Mouse (Mus musculus): ENCODE data around the gene Cacna1g.

The Cacna1g gene

DNA sequence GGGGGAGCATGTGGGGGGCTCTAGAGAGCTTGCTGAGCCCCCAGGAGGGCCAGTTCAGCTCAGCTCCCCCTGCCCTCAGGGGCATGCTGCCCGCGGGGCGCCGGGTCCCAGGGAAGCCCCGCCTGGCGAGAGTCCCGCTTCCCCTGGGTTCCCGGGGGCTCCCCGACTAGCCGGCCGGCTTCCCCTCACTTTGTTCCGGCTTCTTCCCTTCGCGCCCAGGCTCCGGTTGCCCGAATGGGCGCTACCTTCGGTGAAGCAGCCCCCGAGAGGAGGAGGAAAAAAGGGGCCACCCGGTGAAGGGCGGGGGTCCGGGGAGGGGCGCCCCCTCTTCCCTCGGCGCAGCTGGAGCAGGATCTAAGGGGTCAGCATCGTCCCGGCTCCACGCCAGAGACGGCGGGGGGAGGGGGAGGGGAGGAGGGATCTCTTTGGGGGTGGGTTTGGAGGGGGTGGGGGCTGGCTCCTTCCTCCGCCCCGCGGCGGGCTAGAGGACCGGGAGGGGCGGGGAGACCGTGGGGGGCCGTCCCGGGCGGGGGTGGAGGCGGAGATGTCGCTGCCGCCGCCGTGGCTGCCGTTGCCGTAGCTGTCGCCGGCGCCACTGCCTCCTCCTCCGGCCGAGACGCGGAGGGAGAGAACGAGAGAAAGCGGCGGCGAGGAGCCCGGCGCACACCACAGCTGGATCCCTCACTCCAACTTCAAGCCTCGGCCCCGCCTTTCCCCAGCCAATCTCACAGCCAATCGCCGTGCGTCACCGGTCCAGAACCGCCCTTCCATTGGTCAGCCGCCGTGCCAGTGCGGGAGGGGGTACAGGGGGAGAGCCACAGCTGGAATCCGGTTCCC, at the start of gene Cacna1g:
Gene Cacna1g (minus strand): TSS at position 492 of the 837 bp plus-strand sequence.
- DNase-seq (ENCODE audit: low spot score), result peak; percentile 48

DNA sequence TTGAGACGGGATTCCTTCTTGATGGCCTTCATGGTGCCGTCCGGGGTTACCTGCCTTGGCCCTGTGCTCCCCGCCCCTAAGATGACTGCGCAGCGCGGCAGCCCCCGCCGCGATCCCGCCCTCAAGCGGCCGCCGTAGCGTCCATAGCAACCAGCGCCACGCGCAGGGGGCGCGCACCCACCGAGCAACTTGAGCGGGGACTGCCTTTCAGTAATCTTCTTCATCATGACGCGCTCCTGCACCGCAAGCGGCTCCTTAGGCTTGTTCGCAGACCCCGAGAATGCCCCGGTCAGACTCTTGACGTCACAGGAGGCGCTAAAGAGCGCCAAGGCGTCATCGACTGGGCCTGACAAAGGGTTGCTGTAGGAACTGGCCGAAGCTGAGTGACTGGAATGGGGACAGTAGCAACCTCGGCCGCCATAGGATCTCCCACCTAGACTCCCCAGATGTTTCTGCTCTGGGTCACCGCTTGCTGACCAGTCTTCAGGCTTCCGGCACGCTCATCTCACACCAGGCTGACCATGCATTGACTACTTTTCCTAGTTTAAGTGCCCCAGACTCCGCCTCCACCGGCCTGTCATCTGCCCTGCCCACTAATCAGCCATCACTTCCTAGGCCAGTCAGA, 47.3 kb upstream of the Cacna1g start, which contains the start of gene Mycbpap:
Gene Mycbpap (minus strand): TSS at position 524 of the 625 bp plus-strand sequence.
- peak; percentile 19 for DNase-seq (ENCODE audit: low spot score)

DNA sequence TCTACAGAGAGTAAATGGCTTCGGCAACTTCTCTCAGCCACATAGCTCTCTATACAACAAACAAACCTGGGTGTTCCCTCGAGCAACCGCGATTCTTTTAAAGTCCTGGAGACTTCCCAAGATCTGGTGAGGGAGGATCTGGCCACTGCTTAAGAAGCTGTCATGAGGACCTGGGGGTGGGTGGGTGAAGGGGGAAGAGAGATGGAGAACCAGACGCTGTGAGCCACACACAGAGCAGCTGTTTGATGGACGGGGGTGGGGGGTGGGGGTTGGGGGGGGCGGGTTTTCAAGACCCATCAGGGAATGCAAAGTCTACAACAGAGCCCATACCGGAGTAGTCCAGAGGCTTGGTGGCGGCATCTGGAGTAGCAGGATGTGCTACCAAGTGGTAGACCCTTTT, 39.5 kb upstream of the Cacna1g start:
- DNase-seq (ENCODE audit: low spot score), result no peak

DNA sequence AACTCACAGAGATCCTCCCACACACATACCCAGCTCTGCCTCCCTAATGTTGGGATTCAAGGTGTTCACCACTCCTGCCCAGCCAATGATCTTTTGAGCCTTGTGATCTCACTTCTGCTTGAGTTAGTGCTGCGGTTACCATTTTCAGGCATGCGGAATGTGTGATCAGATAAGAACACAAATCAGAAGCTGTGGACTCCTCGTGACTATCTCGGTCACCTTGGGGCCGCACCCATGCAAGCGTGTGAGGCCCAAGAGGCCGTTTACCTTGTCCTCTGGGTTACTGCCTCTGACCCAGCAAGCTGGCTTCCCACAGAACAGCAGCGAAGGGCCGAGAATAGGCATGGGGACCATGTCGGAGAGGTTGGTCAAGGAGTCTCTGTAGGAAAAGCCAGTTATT, 35.0 kb upstream of the Cacna1g start:
- no peak for DNase-seq (ENCODE audit: low spot score)

DNA sequence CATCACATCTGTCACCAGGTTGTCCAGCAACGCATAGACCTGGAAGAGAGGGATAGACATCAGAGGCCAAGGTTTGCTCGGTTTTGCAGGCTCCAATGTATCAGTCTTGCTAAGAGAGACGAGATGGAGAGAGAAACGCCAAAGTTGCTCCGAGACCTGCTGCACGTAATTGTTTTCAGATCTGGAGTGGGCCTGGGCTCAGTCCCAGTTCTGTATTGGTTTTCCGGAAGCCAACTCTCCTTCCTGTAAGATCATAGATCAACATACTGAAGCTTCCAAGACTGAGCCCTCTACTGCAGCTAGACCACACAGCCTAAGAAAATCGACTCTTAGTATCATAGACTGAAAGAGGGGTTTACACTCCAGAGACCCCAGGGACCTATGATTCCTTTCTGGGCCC, 27.5 kb upstream of the Cacna1g start:
- DNase-seq (ENCODE audit: low spot score), result no peak

DNA sequence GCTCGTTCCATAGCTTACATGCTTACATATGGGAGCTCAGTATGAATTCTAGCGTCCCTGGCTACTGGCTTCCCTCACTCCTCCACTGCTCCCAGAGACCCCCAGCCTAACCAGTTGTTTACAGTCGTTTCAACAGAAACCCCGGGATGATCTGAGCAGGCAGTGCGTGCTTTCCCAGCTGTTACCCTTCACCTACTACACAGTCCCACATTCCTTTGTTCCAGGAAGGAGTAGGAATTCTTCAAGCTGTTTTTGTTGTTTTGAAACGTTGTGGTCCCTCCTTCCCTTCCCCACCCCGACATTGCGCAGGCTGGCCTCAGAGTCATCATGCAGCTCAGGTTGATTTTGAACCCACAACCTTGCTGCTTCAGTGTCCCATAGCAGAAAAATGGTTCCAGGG, 26.4 kb upstream of the Cacna1g start:
- DNase-seq (ENCODE audit: low spot score), result no peak

DNA sequence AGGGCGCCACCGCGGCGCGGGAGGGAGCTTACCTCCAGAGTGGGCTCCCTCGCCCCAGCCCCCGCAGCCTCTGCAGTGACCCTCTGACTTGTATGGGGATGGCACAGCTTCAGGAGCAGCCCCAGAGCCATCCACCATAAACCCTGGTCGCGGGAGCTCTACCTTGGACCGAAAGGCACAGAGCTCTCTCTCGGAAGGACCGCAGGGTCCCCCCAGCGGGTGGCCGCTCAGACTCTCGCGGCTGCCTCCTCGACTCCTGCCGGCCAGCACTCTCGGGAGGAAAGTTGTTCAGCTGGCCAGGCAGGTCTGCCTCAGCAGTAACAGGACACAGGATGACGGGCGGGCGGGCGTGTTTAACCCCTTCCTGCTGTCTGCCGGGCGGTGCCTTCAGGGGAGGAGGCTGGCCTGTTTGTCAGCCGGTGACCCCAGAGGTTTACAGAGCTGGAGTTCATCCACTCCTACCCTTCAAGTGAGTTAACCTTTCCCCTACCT, 25.7 kb upstream of the Cacna1g start, which contains the start of gene Epn3:
Gene Epn3 (minus strand): TSS at position 314 of the 492 bp plus-strand sequence.
- DNase-seq (ENCODE audit: low spot score), result no peak

DNA sequence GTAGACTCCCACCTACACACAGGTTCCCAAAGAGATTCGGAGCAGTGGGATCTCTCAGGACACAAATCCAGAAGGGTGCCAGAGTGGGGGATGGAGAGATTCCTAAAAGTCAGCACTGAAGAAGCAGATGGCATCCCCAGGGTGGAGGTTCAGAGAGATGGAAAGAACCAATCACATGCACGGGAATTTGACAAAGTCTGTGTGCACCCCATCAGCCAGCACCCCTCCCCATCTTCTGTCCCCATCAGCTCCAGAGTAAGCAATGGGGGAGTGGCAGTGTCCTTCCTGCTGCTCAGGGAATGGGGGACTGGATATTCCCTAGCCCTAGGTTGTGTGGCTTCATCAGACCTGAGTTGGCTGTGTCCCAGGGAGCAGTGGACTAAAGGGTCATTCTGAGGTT, 25.0 kb upstream of the Cacna1g start:
- no peak for DNase-seq (ENCODE audit: low spot score)

DNA sequence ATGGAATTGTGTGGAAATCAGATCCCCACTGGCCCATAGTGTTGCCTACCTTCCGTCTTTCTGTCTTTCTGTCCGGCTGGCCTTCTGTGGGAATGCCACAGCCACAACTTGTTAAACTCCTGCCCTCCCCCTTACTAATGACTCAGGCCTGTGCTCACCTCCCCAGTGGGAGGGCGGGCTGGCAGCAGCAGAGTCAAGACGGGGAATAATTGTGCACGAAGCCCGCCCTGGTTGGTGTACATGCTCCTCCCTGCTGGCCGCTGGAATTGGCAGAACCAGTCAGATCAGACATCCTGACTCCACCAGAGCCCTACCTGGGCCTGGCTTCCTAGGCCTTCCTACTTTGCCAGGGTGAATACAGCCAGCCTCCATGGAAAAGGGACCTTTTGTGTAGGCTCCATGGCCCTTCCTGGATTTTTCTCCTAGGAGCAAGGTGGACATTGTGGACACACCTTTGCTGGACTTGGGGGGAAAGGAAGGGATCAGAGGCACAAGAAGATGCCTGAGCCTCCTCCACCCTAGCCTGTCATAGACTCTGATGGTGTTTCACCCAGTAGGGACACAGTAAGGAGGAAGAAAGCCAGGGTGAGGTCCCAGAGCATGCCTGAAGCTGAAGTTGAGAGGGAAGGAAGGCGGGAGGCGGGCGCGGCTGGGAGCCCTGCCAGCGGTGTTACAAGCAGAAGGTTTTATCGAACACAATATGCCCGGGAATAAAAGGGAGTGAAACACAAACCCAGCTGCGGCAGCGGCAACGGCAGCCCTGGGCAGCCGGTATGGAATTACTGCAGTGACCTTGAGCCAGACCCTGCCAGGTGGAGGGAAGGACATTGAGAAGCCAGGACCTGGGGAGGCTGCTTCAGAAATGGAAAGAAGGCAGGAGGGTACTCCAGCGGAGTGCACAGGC, 24.3 kb upstream of the Cacna1g start:
- no peak for DNase-seq (ENCODE audit: low spot score)

DNA sequence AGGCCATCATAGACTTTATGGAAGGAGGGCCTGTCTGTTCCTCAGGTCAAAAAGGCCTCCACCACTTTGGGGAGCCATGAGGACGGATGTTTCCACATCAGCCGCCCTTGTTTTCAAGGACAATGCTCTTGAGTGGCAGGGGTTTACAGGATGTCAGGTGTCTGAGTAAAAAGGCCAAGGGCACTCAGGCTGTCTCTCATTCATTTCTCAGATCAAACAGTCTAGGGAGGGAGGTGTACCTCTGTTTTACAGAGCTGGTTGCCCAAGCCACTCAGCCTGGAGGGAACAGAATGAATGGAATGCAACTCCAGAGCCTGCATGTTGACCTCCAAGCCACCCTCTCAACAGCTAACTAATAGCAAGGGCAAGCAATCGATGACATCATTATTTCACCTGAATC, 21.4 kb upstream of the Cacna1g start:
- DNase-seq (ENCODE audit: low spot score), result no peak

DNA sequence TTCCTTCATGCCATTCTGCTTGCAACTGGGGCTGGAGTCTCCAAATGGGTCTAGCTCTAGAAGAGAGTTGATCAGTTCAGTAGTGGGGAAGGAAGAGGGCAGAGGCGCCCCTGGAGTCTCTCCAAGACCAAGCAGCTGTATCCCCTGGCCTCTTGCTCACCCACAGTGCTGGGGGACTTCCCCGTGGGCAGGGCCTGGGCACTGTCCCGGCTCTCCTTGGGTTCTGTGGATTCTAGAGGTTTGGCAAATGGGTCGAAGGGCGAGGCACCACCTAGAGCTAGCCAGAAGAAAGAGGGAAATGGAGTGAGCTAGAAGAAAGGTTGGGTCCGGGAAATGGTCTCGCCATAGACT, 17.7 kb upstream of the Cacna1g start:
- DNase-seq (ENCODE audit: low spot score), result no peak

DNA sequence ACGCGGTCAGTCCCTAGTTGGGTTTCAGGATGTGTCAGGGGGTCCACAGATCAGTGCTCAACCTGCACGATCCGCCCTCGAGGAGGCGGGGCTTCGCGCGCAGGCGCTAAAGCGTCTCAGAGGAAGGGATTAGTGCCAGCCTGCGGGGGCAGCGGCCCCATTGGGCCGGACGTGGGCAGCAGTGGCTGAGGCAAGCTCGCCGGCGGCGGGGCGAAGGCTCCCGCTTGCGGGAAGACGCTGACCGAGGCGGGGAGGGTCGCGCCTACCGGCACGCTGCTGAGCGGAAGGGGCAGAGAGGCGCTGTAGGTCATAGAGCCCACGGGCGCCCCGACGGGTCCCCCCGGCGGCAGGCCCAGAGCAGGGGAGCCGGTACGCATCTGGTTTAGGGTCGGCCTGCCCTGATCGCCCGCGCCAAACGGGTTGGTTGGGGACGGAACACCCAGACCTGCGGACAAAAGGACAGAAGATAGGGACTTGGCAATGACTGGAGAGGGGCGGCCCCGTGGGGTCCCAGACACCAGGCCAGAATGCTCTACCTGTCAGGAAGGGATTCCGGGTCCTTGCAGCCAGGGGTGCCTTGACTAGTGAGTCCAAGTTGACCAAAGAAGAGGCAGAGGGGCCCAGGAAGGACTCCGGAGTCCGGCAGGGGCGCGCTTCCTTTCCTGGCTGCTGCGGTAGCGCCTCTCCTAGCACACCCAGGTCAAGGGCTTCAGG, 17.2 kb upstream of the Cacna1g start:
- DNase-seq (ENCODE audit: low spot score), result no peak

DNA sequence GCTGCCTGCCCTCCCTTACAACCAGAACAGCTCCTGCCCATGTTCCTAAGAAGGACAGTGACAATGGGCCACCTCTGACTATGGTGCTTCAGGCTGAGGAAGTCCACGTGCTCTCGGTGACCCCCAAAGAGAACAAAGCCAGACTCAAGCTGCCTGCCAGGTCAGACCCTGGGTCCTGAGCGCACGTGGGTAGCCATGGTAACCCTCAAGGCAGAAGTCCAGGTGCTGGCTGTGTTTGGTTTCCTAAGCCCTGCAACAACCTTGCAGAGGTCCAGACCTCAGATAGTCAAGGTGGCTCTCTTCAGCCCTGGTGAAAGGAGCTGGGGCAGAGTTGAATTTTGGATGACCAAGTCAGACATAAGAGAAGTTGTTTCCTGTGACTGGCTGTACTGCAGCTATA, 15.7 kb upstream of the Cacna1g start:
- no peak for DNase-seq (ENCODE audit: low spot score)

DNA sequence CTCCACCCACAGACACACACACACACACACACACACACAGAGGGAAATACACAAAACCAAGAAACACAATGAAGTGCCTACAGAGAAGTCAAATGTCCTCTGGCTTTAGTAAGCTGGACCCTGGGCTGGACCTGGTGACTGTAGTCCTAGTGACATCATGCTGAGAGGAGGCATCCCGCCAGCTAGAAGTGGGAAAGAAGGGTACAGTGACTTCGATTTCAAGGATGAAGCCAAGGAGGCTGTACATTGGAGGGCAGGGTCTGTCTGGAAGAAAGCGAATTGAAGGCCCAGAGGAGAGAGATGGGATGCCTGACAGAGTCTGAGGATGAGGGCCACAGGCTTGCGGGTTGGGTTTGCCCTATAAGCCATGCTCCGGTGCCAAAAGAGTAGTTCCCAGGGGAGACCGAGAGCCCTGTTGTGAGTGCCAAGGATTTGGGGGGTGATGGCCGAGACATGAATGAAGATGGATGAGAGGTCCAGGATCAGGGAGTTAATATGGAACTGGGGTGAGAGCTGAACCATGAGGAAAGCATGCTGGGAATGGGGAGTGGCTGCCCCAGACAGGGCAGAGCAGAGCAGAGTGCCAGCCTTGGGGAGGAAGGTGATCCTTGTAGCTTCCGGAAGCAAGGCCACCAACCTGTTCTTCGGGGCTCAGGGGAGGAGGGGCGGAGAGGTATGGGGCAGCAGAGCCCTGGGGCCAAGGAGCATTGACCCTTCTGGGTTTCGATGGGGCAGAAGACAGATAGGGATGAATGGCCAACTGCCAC, 15.0 kb upstream of the Cacna1g start:
- DNase-seq (ENCODE audit: low spot score), result no peak

DNA sequence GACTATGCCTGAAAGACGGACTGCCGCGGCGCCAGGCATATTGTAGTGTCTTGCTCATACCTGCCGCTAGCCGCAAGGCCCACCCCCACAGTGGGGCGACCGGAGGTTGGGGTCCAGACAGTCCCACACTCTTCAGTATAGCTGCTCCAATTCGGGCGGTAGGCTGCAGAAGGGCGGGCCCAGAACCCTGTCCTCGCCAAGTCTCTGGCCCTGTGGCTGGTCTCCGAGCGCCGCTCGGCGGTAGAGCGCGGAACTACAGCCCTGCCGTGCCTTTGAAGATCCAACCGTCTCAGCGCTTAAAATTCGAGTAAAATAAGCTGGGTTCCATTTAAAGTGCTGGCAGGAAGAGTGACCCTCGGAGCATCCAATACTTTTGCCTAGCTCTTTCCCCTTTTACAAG, 12.0 kb upstream of the Cacna1g start, which contains the start of gene Spata20:
Gene Spata20 (minus strand): TSS at position 179 of the 400 bp plus-strand sequence.
- peak; percentile 53 for DNase-seq (ENCODE audit: low spot score)

DNA sequence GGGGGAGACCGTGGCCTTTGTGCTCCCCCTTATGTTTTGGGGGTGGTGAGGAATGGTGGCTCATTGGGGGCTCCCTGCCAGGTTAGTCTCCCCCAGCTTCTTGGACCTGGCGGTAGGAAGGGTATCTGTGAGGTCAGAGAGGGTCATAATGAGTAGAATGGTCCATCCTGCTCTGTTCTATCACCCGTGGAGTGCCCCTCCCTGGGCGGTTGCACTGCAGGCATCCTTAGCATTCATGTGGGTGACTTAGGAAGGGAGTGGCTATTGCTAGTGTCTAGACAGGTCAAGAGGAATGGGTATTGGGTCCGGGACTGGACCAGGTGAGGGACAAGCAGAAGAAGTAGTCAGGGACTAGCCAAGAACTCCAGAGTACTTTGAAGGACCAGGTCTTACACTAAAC, 11.2 kb upstream of the Cacna1g start:
- DNase-seq (ENCODE audit: low spot score), result no peak

DNA sequence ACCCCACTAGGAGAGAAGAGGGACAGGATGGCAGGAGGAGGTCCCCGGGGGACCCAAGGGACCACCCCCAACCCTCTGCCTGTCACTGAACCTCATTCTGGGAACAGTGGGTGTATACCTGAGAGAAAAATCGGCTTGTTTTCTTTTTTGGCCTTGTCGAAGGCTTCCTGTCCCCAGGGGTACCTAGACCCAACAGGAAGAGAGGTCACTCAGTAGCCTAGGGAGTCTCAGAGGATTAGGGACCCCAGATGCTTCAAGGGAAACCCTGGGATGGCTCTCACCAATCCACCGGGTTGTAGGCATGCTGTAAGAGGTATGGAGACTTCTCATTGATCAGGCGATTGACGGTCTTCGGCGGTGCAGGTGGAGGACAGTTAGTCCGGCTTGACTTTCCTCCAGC, 10.6 kb upstream of the Cacna1g start:
- no peak for DNase-seq (ENCODE audit: low spot score)

DNA sequence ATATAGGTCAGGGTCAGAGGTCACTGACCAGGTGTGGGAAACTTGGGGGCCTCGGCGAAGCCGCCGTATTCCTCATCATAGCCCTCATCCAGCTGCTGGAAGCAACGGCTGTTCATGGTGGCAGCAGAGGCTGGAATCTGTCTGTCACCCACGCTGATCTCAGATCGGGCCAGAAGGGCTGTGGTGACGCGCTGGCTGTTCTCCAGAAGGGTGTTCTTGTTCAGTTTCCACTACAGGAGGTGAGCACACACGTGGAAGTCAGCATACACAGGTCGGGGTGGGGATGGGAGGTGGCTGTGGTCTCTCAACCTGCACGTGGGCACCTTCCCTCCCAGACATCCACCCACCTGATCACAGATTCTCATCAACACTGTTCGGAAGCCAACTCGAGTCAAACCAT, 9.9 kb upstream of the Cacna1g start:
- no peak for DNase-seq (ENCODE audit: low spot score)

DNA sequence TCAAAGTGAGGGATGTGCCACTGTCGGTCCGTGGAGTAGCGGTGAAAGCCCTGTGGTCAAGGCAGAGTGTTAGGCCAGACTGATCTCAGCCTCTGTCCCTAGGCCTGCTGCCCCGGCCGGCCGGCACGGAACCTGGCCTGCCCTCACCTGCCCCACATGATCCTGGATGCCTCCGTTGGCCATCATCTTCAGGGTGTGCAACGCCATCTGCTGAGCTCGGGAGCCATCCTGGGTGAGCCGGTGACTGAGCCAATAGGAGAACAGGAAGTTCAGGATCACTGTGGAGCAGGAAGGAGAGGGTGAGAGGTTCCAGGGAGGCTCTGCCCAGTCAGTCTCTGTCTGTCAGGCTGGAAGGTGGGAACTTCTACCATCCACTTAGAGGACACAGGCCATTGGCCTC, 9.4 kb upstream of the Cacna1g start:
- DNase-seq (ENCODE audit: low spot score), result no peak

DNA sequence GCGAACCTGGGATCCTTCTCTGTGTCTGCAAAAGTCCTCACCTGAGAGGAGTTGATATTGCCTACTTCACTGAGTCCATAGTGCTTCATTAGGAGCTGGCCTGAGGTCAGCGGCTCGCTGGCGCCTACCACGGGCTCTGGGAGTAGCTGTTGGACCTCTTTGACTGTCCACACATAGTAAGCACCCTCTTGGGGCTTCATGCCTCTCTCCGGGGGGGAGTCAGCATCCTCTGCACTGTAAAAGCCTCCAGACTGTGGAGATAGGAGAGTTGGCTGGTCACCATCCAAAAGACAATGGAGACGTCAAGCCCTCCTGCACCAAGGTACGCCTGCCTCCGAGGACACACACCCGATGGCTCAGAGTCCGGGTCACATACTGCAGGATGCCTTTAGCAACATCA, 8.7 kb upstream of the Cacna1g start:
- no peak for DNase-seq (ENCODE audit: low spot score)

DNA sequence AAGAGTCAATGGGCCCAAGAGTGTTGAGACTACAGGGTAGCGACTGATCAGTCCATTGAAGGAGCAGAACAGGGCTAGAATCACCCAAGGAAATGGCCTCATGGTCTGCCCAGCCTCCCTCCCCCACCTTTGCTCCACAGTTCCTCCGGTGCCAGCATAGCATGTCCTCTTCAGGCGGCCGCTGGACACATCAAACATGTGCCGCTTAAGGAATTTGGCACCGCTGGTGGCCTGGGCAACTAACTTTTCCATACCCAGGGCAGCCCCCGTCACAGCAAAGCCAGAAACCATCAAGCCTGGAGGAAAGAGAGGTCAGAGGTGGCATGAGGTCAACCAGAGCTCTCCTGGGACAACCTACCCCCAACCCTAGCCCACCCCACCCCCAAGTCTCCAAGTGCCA, 8.0 kb upstream of the Cacna1g start:
- no peak for DNase-seq (ENCODE audit: low spot score)

All from c-Kit-positive CD71-positive TER-119-positive erythroid progenitor cells, embryonic 14.5 days (primary cell).